Mouse (Mus musculus): Measurements from ENCODE around the gene Kif15.

- TF ChIP-seq CTCF (IDR thresholded peaks at IDR 0.05; ENCODE audit: borderline replicate concordance, extremely low read depth, insufficient read depth, insufficient read length): peak; percentile 44; the same call in 1 of the 2 replicates
- TF ChIP-seq POLR2A (IDR thresholded peaks at IDR 0.05; ENCODE audit: borderline replicate concordance, extremely low read depth, insufficient read depth, insufficient read length, poor library complexity, severe bottlenecking): no peak
Measured at GRCm38 (mm10) chr9:123006071-123006470, 55.2 kb downstream of the Kif15 start.

All from brain, embryonic 14.5 days (tissue).